Mouse (Mus musculus): ENCODE measurements around the gene Thbs3.

DNA sequence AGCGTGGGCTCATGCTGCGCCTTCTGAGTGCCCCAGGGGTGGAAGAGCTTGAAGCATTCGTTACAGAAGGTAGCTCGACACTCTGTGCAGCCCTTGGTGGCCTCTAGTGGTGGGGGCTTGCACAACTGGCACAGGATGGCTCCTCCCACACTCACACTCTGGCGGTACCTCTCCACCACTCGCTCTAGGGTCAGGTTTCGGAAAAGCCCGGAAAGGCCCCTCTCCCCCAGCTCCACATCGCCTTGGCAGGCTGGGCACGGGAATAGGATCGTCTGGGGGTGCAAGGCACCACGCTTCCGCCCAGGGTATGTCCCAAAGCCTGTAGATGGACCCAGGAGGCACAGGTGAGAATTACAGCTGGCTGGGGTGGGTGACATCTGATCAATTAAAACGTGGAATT, 28.6 kb downstream of the Thbs3 start:
- TF ChIP-seq CTCF (IDR thresholded peaks at IDR 0.05; ENCODE audit: insufficient read depth, low read depth, low read length) (no peak), POLR2A (IDR thresholded peaks at IDR 0.05; ENCODE audit: insufficient read depth, low read depth, low read length) (no peak)
